Mouse (Mus musculus) midbrain, postnatal 0 days (tissue): Measurements from ENCODE around the gene Noct. TPM values are rescaled to one million over a fixed set of nuclear protein-coding genes. Genes with fewer than 3 reads are reported as not detected.

ENCODE experiments used
- ATAC-seq: fragments of 200-750 bp; cut with Nextera tagmentation; 2 replicates; pipeline ENCODE4 v1.8.0; 2017; ENCODE audit warnings: moderate number of reproducible peaks, mild to moderate bottlenecking, moderate TSS enrichment, moderate library complexity; ENCODE audit not compliant: low FRiP score
- DNase-seq: peaks from one replicate; pipeline ENCODE4 v3.0.0-alpha.2; 2015; ENCODE audit warnings: low spot score
- H3K27ac ChIP-seq: fragments of 300-500 bp; sonication (generic); 2 replicates; pipeline ENCODE4 v1.5.1; 2014; ENCODE audit warnings: low read depth, mild to moderate bottlenecking, low read length, mixed read lengths
- H3K27me3 ChIP-seq: fragments of 300-500 bp; sonication (generic); 2 replicates; pipeline ENCODE4 v1.6.1; 2014; ENCODE audit warnings: low read length, control low read depth, mixed read lengths; ENCODE audit not compliant: insufficient read depth
- H3K36me3 ChIP-seq: fragments of 300-500 bp; sonication (generic); 2 replicates; pipeline ENCODE4 v1.6.1; 2014; ENCODE audit warnings: low read length, control low read depth, mixed read lengths; ENCODE audit not compliant: insufficient read depth
- H3K4me1 ChIP-seq: fragments of 300-500 bp; sonication (generic); 2 replicates; pipeline ENCODE4 v1.6.1; 2014; ENCODE audit warnings: mild to moderate bottlenecking, control low read depth, antibody characterized with exemption, low read length, mixed read lengths; ENCODE audit not compliant: insufficient read depth
- H3K4me2 ChIP-seq: fragments of 300-500 bp; sonication (generic); 2 replicates; pipeline ENCODE4 v1.6.1; 2014; ENCODE audit warnings: low read depth, mild to moderate bottlenecking, low read length, mixed read lengths; ENCODE audit not compliant: poor library complexity, severe bottlenecking
- H3K4me3 ChIP-seq: fragments of 300-500 bp; sonication (generic); 2 replicates; pipeline ENCODE4 v1.5.1; 2014; ENCODE audit warnings: low read depth, mild to moderate bottlenecking, low read length, moderate library complexity
- H3K9ac ChIP-seq: fragments of 300-500 bp; sonication (generic); replicated peaks from 2 replicates; pipeline ENCODE4 v1.6.1; 2014; ENCODE audit warnings: mild to moderate bottlenecking, low read length, moderate library complexity, mixed read lengths; ENCODE audit not compliant: poor library complexity, severe bottlenecking
- H3K9me3 ChIP-seq: fragments of 300-500 bp; sonication (generic); 2 replicates; pipeline ENCODE4 v1.6.1; 2016; ENCODE audit warnings: low read length, control low read depth
- CTCF ChIP-seq: IDR thresholded peaks from 2 replicates; pipeline ENCODE4 v1.5.1; 2016; ENCODE audit warnings: antibody characterized with exemption, mild to moderate bottlenecking
- WGBS: fragments of 180-500 bp; shearing (Covaris S2); extraction: QIAGEN DNeasy Blood & Tissue Kit; methylation state at CpG from one replicate; pipeline ENCODE4 v1.1.7; 2014; 5-methylcytosine and 5-hydroxymethylcytosine counted together
- polyA plus RNA-seq: library from polyadenylated mRNA; unstranded; fragments of >200 nt; fragmentation: Nextera tagmentation; extraction: Ambion mirVana; gene quantifications from 2 replicates; pipeline ENCODE4 v1.2.1, GENCODE M21; 2015
- total RNA-seq: library from RNA; depleted of rRNA; stranded (reverse); fragments of >200 nt; gene quantifications from 2 replicates; pipeline ENCODE4 v1.2.3, GENCODE M21; 2014

Gene Noct
- total and polyA plus RNA-seq, 2 experiments from 2014 or later = 36.7 to 50.0 TPM

DNA sequence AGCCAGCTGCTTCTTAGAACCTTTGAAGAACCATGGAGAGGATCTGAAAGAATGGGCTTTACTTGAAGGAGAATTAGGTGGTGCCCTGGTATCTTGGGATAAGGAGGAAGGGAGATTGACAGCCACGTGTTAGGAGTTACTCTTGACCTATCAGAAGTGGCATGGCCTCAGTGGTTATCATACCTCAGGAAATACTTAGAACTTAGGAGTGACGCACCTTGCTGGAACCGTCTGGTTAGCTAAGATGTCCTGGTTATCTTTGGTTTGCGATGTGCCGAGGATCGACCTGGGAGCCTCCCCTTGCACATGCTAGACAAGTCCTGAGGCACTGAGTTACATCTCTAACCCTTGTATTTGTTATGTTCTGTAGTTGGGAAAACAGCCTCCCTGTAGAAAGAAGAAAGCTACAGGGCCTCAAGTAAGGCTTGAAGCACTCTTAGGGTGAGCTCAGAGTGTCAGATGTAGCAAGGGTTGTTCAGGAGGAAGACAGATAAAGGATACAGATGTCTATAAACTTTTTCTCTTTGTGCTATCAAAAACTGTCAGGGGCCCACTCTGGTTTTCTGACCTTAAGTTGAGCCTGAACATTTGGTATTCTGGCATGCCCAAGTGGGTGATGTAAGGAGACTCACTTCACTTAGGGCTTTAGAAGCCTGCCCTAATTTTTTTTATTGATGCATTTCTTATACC is 6.0 kb downstream of the Noct start:
- TF ChIP-seq CTCF = no peak
- Histone ChIP-seq H3K36me3 (0 out of 2 replicates have a peak, but pooled peaks cover 2% of the 10 kb centered on the region), H3K27me3 (no peaks in the 10 kb centered on the region), H3K9me3 (no peaks in the 10 kb centered on the region), H3K27ac (no peak overlapping the region), H3K4me2 (no peak overlapping the region), H3K9ac (no peak overlapping the region), H3K4me1 (peaks cover 3% of the 10 kb centered on the region; the same call in 1 of the 2 replicates), H3K4me3 (no peak overlapping the region)
- DNase-seq (no peak), ATAC-seq (no peak)
- WGBS = 90% methylated on average over 6 of the region's 6 CpGs

DNA sequence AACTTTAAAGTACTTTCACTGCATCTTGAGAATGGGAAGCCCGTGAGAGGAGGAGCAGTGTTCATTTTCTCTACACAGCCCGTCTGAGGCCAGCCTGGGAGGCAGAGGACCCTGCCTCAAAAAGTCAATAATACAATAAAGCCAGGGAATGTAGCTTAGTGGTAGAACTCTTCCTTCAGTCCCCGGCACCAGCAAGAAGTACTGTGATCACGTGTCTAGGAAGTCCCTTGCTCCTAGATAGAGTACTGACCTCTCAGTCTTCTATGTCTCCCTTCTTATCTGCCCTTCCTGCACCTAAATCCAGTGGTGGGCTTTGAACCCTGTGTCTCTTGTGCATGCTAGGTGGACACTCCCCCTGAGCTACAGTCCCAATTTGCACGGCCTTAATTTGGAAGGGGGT is 6.6 kb downstream of the Noct start:
- Histone ChIP-seq H3K27me3 (no peaks in the 10 kb centered on the region), H3K9ac (no peak overlapping the region), H3K4me3 (no peak overlapping the region), H3K4me2 (no peak overlapping the region), H3K36me3 (0 out of 2 replicates have a peak, but pooled peaks cover 2% of the 10 kb centered on the region), H3K9me3 (no peaks in the 10 kb centered on the region), H3K27ac (no peak overlapping the region), H3K4me1 (peaks cover under 1% of the 10 kb centered on the region; the same call in 1 of the 2 replicates)
- TF ChIP-seq CTCF = no peak
- ATAC-seq (no peak), DNase-seq (no peak)
- 79% methylated on average over 5 of the region's 5 CpGs for whole genome bisulfite sequencing

DNA sequence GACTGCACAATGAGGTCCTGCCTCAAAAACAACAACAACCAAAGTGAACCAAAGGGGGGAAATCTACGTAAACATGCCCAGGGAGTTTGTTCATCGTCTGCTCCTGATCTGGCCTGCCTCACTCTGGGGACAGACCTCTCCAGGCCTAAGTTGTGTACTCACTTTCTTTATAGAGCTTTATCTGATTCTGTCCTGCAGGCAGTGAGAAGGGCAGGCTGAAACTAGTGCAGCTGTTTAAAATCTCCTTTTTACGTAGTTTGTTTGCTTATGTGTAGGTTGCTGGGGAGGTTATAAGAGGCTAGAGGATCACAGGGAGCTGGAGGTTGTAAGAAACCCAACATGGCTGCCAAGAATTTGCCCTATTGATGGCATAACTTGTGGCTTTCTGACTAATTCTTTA is 7.3 kb downstream of the Noct start:
- Histone ChIP-seq H3K36me3 (0 out of 2 replicates have a peak, but pooled peaks cover 2% of the 10 kb centered on the region), H3K27ac (no peak overlapping the region), H3K27me3 (no peaks in the 10 kb centered on the region), H3K9me3 (no peaks in the 10 kb centered on the region), H3K9ac (no peak overlapping the region), H3K4me2 (no peak overlapping the region), H3K4me1 (no peaks in the 10 kb centered on the region), H3K4me3 (no peak overlapping the region)
- no peak for TF ChIP-seq CTCF
- no peak for ATAC-seq
- no peak for DNase-seq
- WGBS = 68% methylated on average over 3 of the region's 3 CpGs

DNA sequence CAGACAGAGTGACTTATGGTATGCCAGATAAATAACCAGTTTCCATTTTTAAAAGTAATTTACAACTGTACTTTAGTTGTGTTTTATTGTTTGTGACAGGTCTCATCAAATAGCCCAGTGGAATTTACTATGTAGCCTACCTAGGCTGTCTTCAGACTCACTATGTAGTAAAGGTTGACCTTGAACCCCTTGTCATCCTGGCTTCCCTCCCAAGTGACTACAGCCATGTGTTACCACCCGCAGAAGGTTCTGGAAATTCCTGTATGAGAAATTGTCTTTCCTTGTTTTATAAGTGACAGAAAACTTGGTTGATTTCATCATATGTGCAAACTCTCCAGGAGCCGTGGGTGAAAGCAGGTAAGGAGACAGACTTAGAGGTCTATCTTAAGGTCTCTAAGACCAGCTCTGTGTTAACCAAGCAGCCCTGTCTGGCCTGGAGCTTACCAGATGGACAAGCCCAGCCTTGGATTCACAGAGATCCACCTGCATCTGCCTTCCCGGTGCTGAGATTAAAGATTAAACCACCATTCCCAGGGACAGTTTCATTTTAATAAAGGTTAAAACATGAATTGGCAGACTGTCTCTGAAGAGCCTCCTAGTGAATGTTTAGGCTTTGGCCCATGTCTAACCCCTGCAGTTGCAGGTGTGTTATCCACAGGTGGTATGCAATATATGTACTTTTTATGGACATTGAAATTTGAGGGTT is 8.1 kb downstream of the Noct start:
- Histone ChIP-seq H3K9ac (no peak overlapping the region), H3K4me1 (no peaks in the 10 kb centered on the region), H3K36me3 (0 out of 2 replicates have a peak, but pooled peaks cover 1% of the 10 kb centered on the region), H3K27me3 (no peaks in the 10 kb centered on the region), H3K27ac (no peak overlapping the region), H3K9me3 (no peaks in the 10 kb centered on the region), H3K4me3 (no peak overlapping the region), H3K4me2 (no peak overlapping the region)
- WGBS = 93% methylated on average over 3 of the region's 3 CpGs
- DNase-seq (no peak), ATAC-seq (no peak)
- TF ChIP-seq CTCF = no peak

DNA sequence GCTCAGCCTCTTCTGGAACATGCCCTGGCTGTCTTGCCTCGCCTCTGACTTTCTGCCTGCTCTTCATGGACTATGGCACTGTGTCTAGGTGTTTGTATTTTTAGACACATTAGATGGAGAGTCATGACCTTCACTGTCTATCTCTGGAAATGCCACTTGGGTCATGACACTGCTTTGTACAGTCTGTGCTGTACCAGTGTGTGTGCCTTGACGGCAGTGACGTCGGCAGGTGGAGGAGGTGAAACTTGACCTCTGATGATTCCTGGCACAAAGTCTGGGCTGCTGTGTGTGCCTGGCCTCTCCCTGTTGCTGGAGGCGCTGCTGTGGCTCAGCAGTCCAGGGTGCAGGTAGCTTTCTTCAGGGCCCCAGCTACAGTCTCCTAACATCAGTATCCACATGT is 9.2 kb downstream of the Noct start:
- no peak overlapping the region for H3K4me3 ChIP-seq
- H3K4me1 ChIP-seq = no peaks in the 10 kb centered on the region
- 84% methylated on average over 5 of the region's 5 CpGs for WGBS
- TF ChIP-seq CTCF = no peak
- no peak for DNase-seq
- no peaks in the 10 kb centered on the region for H3K27me3 ChIP-seq
- H3K9ac ChIP-seq = no peak overlapping the region
- no peak overlapping the region for H3K27ac ChIP-seq
- no peak overlapping the region for H3K4me2 ChIP-seq
- H3K36me3 ChIP-seq = no peaks in the 10 kb centered on the region
- ATAC-seq = no peak
- H3K9me3 ChIP-seq = no peaks in the 10 kb centered on the region
